Mouse (Mus musculus): ENCODE data around the gene St8sia6.

DNA sequence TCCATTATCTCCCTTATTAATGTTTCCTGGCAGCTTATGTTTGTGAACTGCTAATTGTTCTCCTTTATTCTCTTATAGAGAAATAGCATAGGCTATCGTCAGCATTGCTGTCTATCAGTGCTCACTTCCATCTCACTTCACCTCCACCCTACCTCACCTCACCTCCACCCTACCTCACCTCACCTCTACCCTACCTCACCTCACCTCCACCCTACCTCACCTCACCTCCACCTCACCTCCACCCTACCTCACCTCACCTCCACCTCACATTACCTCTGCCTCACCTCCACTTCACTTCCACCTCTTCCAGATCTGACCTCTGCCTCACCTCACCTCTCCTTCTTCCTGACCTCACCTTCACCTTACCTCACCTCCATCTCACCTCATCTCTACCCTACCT is 42.2 kb downstream of the St8sia6 start:
- TF ChIP-seq CTCF (IDR thresholded peaks at IDR 0.05; ENCODE audit: insufficient read depth, low read depth, low read length) (no peak), POLR2A (IDR thresholded peaks at IDR 0.05; ENCODE audit: insufficient read depth, low read depth, low read length) (no peak)
